Mouse (Mus musculus) retina, postnatal 1 day (tissue): ENCODE measurements at regions not wholly inside any gene's neighbourhood (a gene's known extent, or its start where the extent isn't known, plus 50 kb on each side); places are given as distances from the start of the nearest gene placed in this dataset.

Experiments used
- DNase-seq: peaks from one replicate; pipeline ENCODE4 v3.0.0-alpha.2; 2012

GRCm38 (mm10) chr1:138011581-138011980, 163.9 kb downstream of the Ptprc start:
- DNase-seq = no peak

DNA sequence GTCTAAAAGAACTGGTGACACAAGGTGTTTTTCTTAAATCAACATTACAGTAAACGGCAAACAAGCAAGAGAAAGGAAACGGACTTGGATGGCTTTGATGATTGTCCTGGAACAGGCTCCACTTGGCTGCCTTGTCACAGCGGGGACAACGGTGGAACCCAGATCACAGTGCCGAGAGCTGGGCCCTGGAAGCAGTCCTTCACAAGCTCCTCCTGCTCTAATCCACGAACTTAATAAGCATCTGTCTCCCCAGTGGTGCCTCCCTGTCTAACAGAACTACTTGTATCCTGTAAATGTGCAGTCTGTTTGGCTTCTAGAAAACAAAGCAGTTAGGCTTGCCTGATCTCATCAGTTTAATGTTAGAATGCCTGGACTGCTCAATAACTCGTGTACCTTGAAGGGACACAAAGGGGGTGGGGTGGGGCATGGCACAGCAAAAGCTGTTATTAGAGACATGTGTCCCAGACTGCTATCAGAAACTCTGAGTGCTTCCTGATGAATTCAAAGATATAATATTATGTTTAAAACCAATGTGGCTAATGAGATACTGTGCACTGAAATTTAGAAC, 164.5 kb downstream of the Ptprc start:
- peak; percentile 56 for DNase-seq

DNA sequence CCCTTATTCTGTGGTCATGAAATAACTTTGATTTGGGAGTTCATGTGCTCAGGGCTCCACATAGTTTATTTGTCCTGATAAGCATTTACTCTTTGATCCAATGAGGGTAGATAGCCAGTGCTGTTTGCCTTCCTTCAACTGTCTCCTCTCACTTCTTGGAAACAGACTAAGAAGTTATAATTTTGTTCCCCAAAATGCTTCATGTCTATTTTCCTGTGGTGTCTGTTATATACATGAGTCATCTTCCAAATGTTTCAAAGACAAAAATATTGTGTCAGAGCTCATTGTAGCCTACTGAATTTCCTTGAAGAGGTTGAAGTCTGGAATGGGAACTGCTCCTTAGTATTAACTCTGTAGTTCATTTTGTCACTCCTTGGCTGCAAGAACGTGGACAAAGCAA, 168.7 kb downstream of the Ptprc start:
- DNase-seq = no peak

GRCm38 (mm10) chr1:138004319-138004718, 171.2 kb downstream of the Ptprc start:
- DNase-seq = peak; percentile 57

DNA sequence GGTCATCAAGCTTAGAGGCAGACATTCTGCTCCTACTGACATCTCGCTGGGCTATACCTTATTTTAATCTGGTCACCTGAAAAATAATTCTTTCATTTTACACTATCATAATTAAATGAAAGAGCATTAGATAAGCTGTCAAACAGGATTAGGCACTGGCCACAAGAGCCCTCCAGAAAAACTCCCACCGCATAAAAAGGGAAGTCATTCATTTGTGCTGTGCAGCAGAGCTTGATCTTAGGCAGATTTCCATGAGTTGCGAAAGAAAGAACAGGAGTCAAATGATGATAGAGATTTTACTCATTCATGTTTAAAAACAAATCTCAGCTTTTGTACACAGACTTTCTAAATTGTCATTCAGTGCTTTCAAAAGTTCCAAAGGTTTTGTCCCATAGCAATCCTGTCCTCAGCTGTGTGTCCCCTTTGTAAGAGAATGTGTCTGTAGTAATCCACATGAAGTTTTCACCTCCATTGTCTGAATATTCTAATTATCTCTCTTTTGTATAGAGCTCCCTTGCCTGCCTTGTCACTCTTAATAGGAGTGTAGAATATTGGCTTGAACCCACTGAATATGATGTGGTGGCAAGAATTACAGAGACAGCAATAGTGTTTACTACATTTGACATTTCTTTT, 176.1 kb downstream of the Ptprc start:
- DNase-seq = peak; percentile 82

DNA sequence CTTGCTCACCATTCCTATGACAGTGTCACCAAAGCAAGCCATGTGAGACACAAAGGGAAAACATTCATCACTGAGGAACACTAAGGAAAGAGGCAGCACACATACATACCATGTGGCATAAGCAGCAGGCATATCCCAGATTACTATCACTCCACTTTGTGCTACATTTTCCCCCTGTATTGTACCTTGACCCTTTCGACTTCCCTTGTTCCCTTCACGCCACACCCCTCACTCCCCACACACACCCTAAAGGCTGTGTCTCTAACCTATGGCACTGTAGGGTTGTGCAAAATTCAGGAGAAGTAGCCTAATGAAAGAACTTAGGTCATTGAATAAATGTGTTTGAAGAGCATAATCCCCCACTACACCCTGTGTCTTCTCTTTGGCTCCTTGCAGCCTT, 179.5 kb downstream of the Ptprc start:
- DNase-seq = no peak

DNA sequence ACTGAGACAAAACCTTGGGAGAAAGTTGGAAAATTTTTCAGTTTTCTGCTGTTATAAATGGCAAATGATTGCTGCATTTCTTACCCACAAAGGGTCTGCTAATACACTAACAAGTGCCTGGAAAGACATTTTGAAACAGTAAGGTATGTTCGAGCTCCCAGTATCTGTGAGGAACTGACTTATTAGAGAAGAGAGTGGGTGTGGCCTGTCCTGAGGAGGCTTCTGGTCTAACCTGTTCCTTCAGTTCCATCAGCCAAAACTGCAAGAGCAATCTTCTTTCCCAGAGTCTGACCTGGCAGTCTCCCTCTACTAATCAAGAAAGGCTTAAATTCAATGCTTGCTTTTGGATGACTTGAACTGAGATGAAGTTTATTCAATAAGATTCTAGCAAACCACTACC, 183.6 kb downstream of the Ptprc start:
- DNase-seq = no peak

DNA sequence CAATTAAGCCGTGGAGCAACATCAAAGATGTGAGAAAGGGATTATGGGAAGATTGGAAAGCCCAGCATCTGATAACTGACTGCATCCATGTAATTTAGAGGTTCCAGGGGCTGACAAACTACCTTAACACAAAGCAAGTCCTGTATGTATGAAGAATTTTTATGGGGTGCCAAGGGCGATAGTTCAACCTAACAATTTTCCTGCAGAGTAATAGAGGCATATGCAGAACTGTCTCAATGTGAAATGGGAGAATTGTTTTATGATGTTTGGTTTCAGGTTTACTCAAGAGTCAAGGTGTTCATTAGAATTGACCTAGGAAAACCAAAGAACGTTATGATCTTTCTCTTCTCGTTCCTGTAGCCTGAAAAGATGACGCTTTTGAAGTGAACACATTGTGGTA, 184.1 kb downstream of the Ptprc start:
- no peak for DNase-seq

DNA sequence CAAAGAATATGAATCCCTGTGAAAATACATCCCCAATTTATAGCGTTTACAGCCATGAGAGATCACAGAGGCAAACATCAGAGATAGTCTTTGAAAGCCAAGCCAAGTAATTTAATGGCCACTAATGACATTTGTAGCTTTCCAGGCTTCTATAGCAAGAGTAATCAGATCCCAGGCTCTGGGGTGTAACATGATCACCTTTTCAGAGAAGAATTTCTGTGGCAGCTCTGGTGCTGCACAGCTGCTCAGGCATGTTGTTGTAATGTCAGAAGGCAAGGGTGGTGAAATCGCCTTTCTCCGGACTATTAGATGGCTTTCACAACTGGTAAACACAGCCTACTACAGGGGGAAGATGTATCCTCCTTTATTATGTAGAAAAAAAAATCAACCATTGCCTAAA, 202.1 kb downstream of the Ptprc start:
- no peak for DNase-seq

DNA sequence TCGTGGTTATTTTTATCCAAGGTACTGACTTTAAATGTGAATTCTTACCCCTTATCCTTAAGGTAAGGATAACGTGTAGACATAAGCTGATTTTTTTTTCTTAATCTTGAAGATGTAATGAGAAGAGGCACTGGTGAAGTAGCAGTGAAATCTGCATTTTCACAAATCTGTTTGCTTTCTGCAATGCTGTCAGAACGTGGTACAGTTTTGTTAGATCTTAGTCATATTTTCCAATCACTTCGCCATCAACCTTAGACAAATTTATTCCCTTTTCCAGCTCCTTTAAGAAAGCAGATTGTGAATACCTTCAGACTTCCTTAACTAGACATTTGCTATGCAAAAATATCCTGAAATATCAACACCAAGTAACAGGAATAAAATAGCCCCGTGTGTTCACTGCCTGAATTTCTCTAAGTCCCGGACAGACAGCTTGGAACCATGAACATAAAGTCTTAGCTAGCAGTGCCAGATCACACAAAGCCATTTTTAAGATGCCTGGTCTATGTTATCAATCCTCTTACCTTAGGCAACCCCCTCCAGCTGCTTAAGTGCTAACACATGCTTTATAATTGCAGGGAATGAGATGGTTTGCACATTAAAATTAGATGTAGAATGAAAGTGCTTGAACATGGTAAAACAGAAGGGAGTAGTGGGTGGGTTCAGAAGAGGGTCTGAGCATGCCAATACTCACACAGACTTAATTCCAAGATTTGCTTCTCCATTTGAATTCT, 202.7 kb downstream of the Ptprc start:
- no peak for DNase-seq

- DNase-seq = no peak
Observed at GRCm38 (mm10) chr1:137966151-137966836, 209.2 kb downstream of the Ptprc start.

DNA sequence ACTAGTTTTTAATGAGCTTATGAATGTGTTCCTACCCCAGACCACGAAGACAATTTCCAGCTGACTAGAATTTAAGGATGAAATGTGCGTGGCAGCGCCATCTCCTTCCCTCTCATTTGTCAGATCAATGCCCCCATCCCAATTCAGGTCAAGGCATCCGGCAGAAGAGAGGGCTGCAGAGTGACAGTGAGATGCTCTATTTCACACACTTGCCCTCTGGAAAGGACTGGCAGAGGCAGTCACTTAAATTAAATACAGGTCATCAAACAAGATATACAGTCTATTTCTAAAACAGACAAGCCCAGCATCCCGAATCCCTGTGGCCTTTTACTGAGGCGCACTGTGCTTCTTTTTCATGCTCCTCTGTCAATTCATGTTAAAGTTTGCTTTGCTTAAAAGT, 211.9 kb downstream of the Ptprc start:
- DNase-seq = peak; percentile 86

DNA sequence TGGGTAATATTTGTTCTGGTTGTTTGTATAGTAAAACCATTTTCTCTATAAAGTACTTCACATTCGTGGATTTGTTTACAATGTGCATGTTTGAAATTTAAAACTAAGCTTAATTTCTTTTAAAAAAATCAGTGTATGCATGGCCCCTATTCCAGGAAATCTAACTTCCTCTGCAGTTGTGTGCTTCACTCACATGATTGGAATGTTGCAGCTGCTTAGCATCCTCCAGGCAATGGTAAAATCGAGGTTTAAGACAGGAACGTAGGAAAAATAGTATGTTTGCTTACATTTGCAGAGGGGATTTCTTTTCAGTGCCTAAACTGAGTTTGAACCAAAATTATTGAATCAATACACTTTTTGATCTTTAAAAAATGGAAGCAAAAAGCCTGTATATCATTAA, 217.5 kb downstream of the Ptprc start:
- no peak for DNase-seq

- DNase-seq = no peak
Observed at GRCm38 (mm10) chr1:137955993-137956392, 219.5 kb downstream of the Ptprc start.

DNA sequence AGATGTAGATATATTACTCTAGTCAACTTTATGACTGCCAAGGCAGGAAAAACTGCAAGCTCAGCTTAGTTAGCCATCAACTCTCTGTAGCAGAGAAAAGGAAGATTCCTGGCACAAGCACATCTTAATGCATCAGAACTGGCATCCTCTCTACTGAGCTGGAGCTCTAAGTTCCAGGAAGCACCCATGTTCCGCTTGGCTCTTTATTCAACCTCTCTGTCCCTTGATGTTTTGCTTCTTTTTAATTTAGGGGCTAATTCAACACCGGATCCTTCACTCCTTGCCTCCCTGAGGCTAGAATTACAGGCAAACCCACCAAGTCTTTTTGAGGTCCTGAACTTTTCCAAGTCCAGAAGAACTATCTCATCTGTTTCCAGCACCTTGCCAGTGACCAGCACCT, 220.4 kb downstream of the Ptprc start:
- no peak for DNase-seq

GRCm38 (mm10) chr1:137953369-137953768, 222.1 kb downstream of the Ptprc start:
- DNase-seq = no peak

DNA sequence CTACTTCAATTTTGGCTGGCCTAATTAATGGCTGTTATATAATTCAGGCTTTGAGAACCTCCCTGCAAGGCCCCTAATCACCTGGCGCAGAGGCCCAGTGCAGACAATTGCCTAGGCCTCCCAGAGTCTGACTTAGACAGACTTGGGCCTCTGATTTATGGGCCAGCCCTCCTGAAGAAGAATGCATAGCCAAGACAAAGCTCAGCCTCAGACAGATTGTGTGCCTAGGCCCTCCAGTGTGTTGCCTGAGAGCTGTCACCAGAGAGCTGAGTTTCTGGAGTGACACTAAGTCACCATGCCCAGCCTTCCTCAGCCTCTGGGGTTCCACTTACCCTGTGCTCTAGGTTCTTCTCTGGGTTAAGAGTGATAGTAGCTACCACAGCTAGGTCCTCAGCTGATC, 222.7 kb downstream of the Ptprc start:
- DNase-seq = no peak

GRCm38 (mm10) chr1:137947900-137948299, 227.6 kb downstream of the Ptprc start:
- no peak for DNase-seq

DNA sequence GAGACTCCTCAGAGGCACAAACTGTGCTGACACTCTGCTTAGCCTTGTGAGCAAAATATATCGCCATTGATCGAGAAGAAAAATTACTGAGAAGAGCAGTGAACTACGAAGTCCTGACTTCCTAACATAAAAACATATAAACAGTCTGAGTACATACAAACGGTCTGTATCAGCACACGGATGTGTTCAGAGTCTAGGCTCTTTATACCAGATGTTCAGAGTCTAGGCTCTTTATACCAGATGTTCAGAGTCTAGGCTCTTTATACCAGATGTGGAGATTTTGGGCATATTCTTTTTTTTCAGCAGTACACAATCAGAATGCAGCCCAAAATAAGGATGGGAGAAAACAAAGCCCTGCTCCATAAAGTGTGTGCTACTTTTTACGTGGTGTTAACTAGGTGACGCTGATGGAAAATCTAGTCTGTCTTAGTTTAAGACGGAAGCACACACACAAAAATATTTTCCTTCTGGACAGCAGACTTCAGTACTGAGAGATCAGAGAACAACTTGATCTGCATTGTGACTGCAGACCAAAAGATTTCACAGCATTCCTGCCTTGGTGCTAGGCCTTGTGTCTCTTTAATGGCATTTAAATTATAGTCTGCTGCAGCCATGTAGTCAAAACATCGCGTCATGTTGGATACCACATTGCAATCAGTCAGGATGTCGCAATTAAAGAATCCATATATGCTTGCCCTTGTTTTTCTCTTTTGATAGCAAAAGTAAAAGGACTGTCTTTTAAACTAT, 233.6 kb downstream of the Ptprc start:
- DNase-seq = no peak

DNA sequence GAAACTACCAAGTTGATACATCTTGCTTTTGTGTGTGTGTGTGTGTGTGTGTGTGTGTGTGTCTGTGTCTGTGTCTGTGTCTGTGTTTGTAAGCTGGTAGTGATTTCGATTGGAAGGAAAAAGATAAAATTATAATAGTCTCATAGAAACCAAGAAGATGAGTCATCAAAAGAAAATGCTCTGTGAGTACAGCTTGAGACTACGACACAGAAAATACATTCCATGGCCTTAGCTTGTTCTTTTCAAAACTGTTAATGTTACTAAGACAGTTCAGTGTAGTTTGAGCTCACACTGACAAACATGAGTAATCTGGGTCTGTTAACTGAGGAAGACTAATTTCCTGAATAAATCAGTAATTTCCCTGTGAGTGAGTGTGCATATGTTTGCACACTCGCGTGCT, 239.8 kb downstream of the Ptprc start:
- DNase-seq = no peak

GRCm38 (mm10) chr1:137929764-137930163, 245.7 kb downstream of the Ptprc start:
- no peak for DNase-seq

DNA sequence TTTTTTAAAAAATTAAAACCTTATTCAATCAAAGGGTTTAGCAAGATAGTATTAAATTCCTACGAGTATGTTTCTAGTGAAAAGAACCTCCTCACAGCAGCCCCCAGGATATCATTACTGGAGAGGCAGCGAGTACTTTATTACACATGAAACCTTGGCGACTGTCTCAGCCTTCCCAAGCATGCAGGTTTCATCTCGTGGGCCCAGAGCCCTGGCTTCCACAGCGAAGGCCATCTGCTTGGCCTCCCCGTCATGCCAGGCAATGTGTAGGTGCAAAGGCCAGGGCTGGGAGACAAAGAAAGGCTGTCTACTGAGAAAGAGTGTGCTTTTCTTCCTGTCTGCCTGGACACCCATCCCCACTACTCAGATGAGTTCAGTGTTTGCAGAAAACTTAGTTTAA, 247.0 kb downstream of the Ptprc start:
- peak; percentile 56 for DNase-seq

- peak; percentile 77 for DNase-seq
Observed at GRCm38 (mm10) chr1:137927953-137928352, 247.6 kb downstream of the Ptprc start.
